Mouse (Mus musculus) embryonic fibroblast, embryonic 13.5 days (primary cell): ENCODE measurements around the gene Bbs10. TPM values are rescaled to one million over a fixed set of nuclear protein-coding genes. Genes with fewer than 3 reads are reported as not detected.

Source experiments
- H3K27ac ChIP-seq: 2 replicates; pipeline ENCODE4 v1.5.1; 2012; ENCODE audit warnings: low read length, control low read depth, inconsistent platforms; ENCODE audit not compliant: insufficient read depth
- H3K4me1 ChIP-seq: 2 replicates; pipeline ENCODE4 v1.6.1; 2011; ENCODE audit warnings: low read length; ENCODE audit not compliant: control insufficient read depth, insufficient read depth
- H3K4me3 ChIP-seq: 2 replicates; pipeline ENCODE4 v1.5.1; 2011; ENCODE audit warnings: mild to moderate bottlenecking, control low read depth, low read length; ENCODE audit not compliant: insufficient read depth
- CTCF ChIP-seq: IDR thresholded peaks from 2 replicates; pipeline ENCODE4 v1.5.1; 2011; ENCODE audit warnings: mild to moderate bottlenecking, control low read depth, low read length, moderate library complexity, borderline replicate concordance; ENCODE audit not compliant: insufficient read depth
- POLR2A ChIP-seq: IDR thresholded peaks from 2 replicates; pipeline ENCODE4 v1.6.1; 2011; ENCODE audit warnings: low read depth, mild to moderate bottlenecking, control low read depth, low read length, moderate library complexity
- polyA plus RNA-seq: library from polyadenylated mRNA; stranded (reverse); fragments of >200 nt; gene quantifications from 2 replicates; pipeline ENCODE4 v1.2.4, GENCODE M21; 2011; ENCODE audit warnings: low read depth; ENCODE audit not compliant: missing spikeins, insufficient read length

The Bbs10 gene
- polyA plus RNA-seq, 1 experiment = 2.8 TPM

- TF ChIP-seq CTCF (no peak), POLR2A (no peak)
- H3K27ac ChIP-seq = no peak overlapping the region
These were observed 24.9 kb upstream of the Bbs10 start for GRCm38 (mm10) chr10:111273463-111274088.

DNA sequence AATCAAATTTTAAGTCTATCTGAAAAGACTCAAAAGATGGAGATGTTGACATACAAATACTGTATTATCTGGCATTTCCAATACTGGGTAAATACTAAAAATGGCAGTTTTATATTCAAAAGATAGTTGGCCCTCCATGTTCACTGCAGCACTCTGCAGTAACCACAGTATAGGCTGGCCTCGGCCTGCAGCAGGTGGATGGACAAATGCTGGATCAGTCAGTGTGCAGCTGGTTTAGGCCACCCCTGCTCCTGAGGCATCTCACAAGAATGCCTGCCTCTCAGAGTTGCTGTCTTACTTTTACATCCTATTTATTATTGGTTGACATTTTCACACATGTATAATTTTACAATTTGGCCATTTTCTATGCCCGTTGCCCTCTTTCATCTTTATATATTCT, 22.7 kb upstream of the Bbs10 start:
- no peaks in the 10 kb centered on the region for H3K4me1 ChIP-seq

More at GRCm38 (mm10) chr10:111273463-111274088, 24.9 kb upstream of the Bbs10 start:
- Histone ChIP-seq H3K4me1 (no peaks in the 10 kb centered on the region), H3K4me3 (no peak overlapping the region)

GRCm38 (mm10) chr10:111297631-111298030, 848 bp upstream of the Bbs10 start:
- no peaks in the 10 kb centered on the region for H3K4me1 ChIP-seq
- TF ChIP-seq CTCF (no peak), POLR2A (no peak)
- no peak overlapping the region for H3K4me3 ChIP-seq
- H3K27ac ChIP-seq = no peak overlapping the region

More for the DNA sequence above, 22.7 kb upstream of the Bbs10 start:
- TF ChIP-seq POLR2A (no peak), CTCF (no peak)
- no peak overlapping the region for H3K27ac ChIP-seq
- H3K4me3 ChIP-seq = no peak overlapping the region

DNA sequence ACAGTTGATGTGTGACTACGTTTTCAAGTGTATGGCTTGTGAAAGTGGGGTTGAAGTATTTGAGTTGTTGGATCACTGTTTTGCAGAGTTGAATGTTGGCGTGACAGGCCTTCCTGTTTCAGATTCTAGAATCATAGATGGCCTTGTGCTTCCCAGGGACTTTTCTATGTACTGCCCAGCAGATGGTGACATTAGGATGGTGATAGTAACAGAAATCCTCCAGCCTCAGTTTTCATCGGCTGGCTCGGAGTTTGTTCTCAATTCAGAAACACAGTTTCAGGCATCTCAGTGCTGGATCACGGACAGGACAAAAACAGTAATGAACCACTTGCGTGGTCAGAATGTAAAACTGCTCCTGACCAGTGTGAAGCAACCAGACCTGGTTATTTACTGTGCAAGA, 1.1 kb downstream of the Bbs10 start:
- TF ChIP-seq POLR2A = no peak
- TF ChIP-seq CTCF = no peak
- Histone ChIP-seq H3K27ac (peak overlapping the region; percentile 13; the same call in 1 of the 2 replicates), H3K4me1 (no peaks in the 10 kb centered on the region), H3K4me3 (no peak overlapping the region)

DNA sequence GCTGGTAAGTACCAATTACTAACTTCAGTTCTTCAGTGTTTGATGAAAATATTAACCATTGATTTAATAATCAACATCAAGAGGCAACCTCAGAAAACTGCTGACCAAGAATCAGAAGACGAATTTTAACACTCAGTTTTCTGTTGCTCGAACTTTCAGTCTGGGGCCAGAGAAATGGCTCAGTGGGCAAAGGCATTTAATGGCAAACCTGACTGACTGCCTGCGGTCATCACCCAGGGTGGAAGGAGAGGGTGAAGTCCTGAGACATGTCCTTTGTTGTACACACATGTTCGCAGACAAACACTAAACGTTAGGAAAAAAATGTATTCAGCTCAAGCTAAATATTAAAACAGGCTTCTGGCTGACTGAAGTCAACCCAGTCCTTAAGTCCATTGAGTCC, 2.6 kb downstream of the Bbs10 start:
- TF ChIP-seq CTCF = no peak

GRCm38 (mm10) chr10:111302486-111302885, 4.0 kb downstream of the Bbs10 start:
- no peak overlapping the region for H3K4me3 ChIP-seq
- TF ChIP-seq POLR2A (no peak), CTCF (no peak)
- H3K27ac ChIP-seq = no peak overlapping the region
- H3K4me1 ChIP-seq = no peaks in the 10 kb centered on the region

More for the DNA sequence above, 2.6 kb downstream of the Bbs10 start:
- Histone ChIP-seq H3K4me3 (no peak overlapping the region), H3K27ac (no peak overlapping the region), H3K4me1 (no peaks in the 10 kb centered on the region)

- Histone ChIP-seq H3K4me3 (no peak overlapping the region), H3K27ac (no peak overlapping the region), H3K4me1 (no peaks in the 10 kb centered on the region)
- TF ChIP-seq CTCF = no peak
- no peak for TF ChIP-seq POLR2A
These were observed 10.5 kb downstream of the Bbs10 start for GRCm38 (mm10) chr10:111308850-111309501.

GRCm38 (mm10) chr10:111313282-111313681, 14.8 kb downstream of the Bbs10 start:
- TF ChIP-seq CTCF = no peak
- TF ChIP-seq POLR2A = no peak
- Histone ChIP-seq H3K27ac (no peak overlapping the region), H3K4me3 (no peak overlapping the region), H3K4me1 (no peaks in the 10 kb centered on the region)

GRCm38 (mm10) chr10:111314636-111315395, 16.3 kb downstream of the Bbs10 start:
- H3K27ac ChIP-seq = peak overlapping the region; percentile 38; the same call in 1 of the 2 replicates
- TF ChIP-seq CTCF (no peak), POLR2A (no peak)
- no peaks in the 10 kb centered on the region for H3K4me1 ChIP-seq
- no peak overlapping the region for H3K4me3 ChIP-seq

- Histone ChIP-seq H3K27ac (no peak overlapping the region), H3K4me3 (no peak overlapping the region), H3K4me1 (no peaks in the 10 kb centered on the region)
- TF ChIP-seq CTCF (no peak), POLR2A (no peak)
These were observed 17.5 kb downstream of the Bbs10 start for GRCm38 (mm10) chr10:111315940-111316339.
